Mouse (Mus musculus): ENCODE measurements at regions not wholly inside any gene's neighbourhood (a gene's known extent, or its start where the extent isn't known, plus 50 kb on each side); places are given as distances from the start of the nearest gene placed in this dataset.

GRCm38 (mm10) chr13:16100253-16100652 is 88.6 kb downstream of the Inhba start:
- in situ Hi-C loops (cut with MboI, MseI), result no loop called here

- in situ Hi-C loops (cut with MboI, MseI), result no loop called here
Observed at GRCm38 (mm10) chr13:16114837-16115236, 103.2 kb downstream of the Inhba start.

GRCm38 (mm10) chr13:16146686-16147085 is 135.0 kb downstream of the Inhba start:
- in situ Hi-C loops (cut with MboI, MseI), result no loop called here

- in situ Hi-C loops (cut with MboI, MseI), result loop anchor here (10.0 kb wide), 1 partner anchor 390 kb away; no protein-coding TSS in a partner anchor
Observed at GRCm38 (mm10) chr13:16154926-16155325, 143.3 kb downstream of the Inhba start.

- in situ Hi-C loops (cut with MboI, MseI), result no loop called here
Observed at GRCm38 (mm10) chr13:16165204-16165894, 153.7 kb downstream of the Inhba start.

GRCm38 (mm10) chr13:16196692-16197091 is 185.0 kb downstream of the Inhba start:
- in situ Hi-C loops (cut with MboI, MseI), result no loop called here

- in situ Hi-C loops (cut with MboI, MseI), result no loop called here
Observed at GRCm38 (mm10) chr13:16200046-16200445, 188.4 kb downstream of the Inhba start.

GRCm38 (mm10) chr13:16203147-16203546 is 191.5 kb downstream of the Inhba start:
- in situ Hi-C loops (cut with MboI, MseI), result no loop called here

GRCm38 (mm10) chr13:16204097-16204496 is 192.4 kb downstream of the Inhba start:
- in situ Hi-C loops (cut with MboI, MseI), result no loop called here

- in situ Hi-C loops (cut with MboI, MseI), result no loop called here
Observed at GRCm38 (mm10) chr13:16211482-16211881, 199.8 kb downstream of the Inhba start.

- in situ Hi-C loops (cut with MboI, MseI), result no loop called here
Observed at GRCm38 (mm10) chr13:16219877-16220276, 208.2 kb downstream of the Inhba start.

GRCm38 (mm10) chr13:16222942-16223600 is 211.4 kb downstream of the Inhba start:
- in situ Hi-C loops (cut with MboI, MseI), result no loop called here

GRCm38 (mm10) chr13:16261145-16261544 is 249.5 kb downstream of the Inhba start:
- in situ Hi-C loops (cut with MboI, MseI), result no loop called here

- in situ Hi-C loops (cut with MboI, MseI), result no loop called here
Observed at GRCm38 (mm10) chr13:16279974-16280373, 268.3 kb downstream of the Inhba start.

- in situ Hi-C loops (cut with MboI, MseI), result no loop called here
Observed at GRCm38 (mm10) chr13:16280742-16281141, 269.1 kb downstream of the Inhba start.

- in situ Hi-C loops (cut with MboI, MseI), result no loop called here
Observed at GRCm38 (mm10) chr13:16281777-16282176, 270.1 kb downstream of the Inhba start.

- in situ Hi-C loops (cut with MboI, MseI), result no loop called here
Observed at GRCm38 (mm10) chr13:16282230-16282629, 270.6 kb downstream of the Inhba start.

- in situ Hi-C loops (cut with MboI, MseI), result no loop called here
Observed at GRCm38 (mm10) chr13:16283336-16283735, 271.7 kb downstream of the Inhba start.

- in situ Hi-C loops (cut with MboI, MseI), result no loop called here
Observed at GRCm38 (mm10) chr13:16289633-16290032, 278.0 kb downstream of the Inhba start.

- in situ Hi-C loops (cut with MboI, MseI), result no loop called here
Observed at GRCm38 (mm10) chr13:16290784-16291183, 279.1 kb downstream of the Inhba start.

- in situ Hi-C loops (cut with MboI, MseI), result no loop called here
Observed at GRCm38 (mm10) chr13:16291661-16292291, 280.1 kb downstream of the Inhba start.

- in situ Hi-C loops (cut with MboI, MseI), result loop anchor here (10.0 kb wide), 2 partner anchors 1545 to 1905 kb away; no protein-coding TSS in a partner anchor
Observed at GRCm38 (mm10) chr13:16299756-16300155, 288.1 kb downstream of the Inhba start.

- in situ Hi-C loops (cut with MboI, MseI), result no loop called here
Observed at GRCm38 (mm10) chr13:16314669-16315068, 303.0 kb downstream of the Inhba start.

Data from regulatory T cell (primary cell).